Mouse (Mus musculus): ENCODE results near the gene Got2. TPM values are rescaled to one million over a fixed set of nuclear protein-coding genes. Genes with fewer than 3 reads are reported as not detected.
A peak's percentile ranks its signal among the peaks of the same experiment; 100 is the strongest.
"Not testable (repeated sequence)": the region's sequence is repeated elsewhere in the genome, so short reads cannot be mapped to it uniquely, and the experiment has no call there.

Got2 gene
- polyA plus RNA-seq, 1 experiment from 2014 or later, result 228 TPM

- no peak for ATAC-seq
- Histone ChIP-seq H3K27ac (ENCODE audit: low read length) (no peak overlapping the region), H3K36me3 (ENCODE audit: control insufficient read depth, insufficient read depth, low read length) (peaks cover 18% of the 10 kb centered on the region; the same call in 1 of the 2 replicates), H3K9me3 (replicated peaks; ENCODE audit: control insufficient read depth, low read length, poor library complexity, severe bottlenecking) (no peaks in the 10 kb centered on the region), H3K27me3 (ENCODE audit: control insufficient read depth, insufficient read depth, low read depth, low read length) (no peaks in the 10 kb centered on the region), H3K4me1 (ENCODE audit: control insufficient read depth, insufficient read depth, low read length) (peaks cover 8% of the 10 kb centered on the region; the same call in 1 of the 2 replicates), H3K9ac (ENCODE audit: low read depth, low read length) (no peak overlapping the region), H3K4me2 (ENCODE audit: low read length) (no peak overlapping the region), H3K4me3 (ENCODE audit: low read depth, low read length) (no peak overlapping the region)
- WGBS, result 86% methylated on average over 4 of the region's 4 CpGs
Measured at GRCm38 (mm10) chr8:95879823-95880222, 8.5 kb downstream of the Got2 start.

GRCm38 (mm10) chr8:95878176-95878962 is 10.0 kb downstream of the Got2 start:
- H3K4me3 ChIP-seq (ENCODE audit: low read depth, low read length), result no peak overlapping the region; the same call in 1 of the 2 replicates
- H3K4me1 ChIP-seq (ENCODE audit: control insufficient read depth, insufficient read depth, low read length), result peaks cover 8% of the 10 kb centered on the region; the same call in 1 of the 2 replicates
- peak overlapping the region; percentile 47; the same call in 1 of the 2 replicates for H3K27ac ChIP-seq (ENCODE audit: low read length)
- peaks cover 25% of the 10 kb centered on the region for H3K36me3 ChIP-seq (ENCODE audit: control insufficient read depth, insufficient read depth, low read length)
- H3K9me3 ChIP-seq (replicated peaks; ENCODE audit: control insufficient read depth, low read length, poor library complexity, severe bottlenecking), result no peaks in the 10 kb centered on the region
- WGBS, result 32% methylated on average over 12 of the region's 12 CpGs
- no peaks in the 10 kb centered on the region for H3K27me3 ChIP-seq (ENCODE audit: control insufficient read depth, insufficient read depth, low read depth, low read length)
- H3K4me2 ChIP-seq (ENCODE audit: low read length), result peak overlapping the region; percentile 27
- no peak overlapping the region for H3K9ac ChIP-seq (ENCODE audit: low read depth, low read length)
- ATAC-seq, result peak; percentile 54; the same call in 1 of the 2 replicates

GRCm38 (mm10) chr8:95875270-95875669 is 13.1 kb downstream of the Got2 start:
- Histone ChIP-seq H3K4me3 (ENCODE audit: low read depth, low read length) (no peak overlapping the region), H3K9me3 (replicated peaks; ENCODE audit: control insufficient read depth, low read length, poor library complexity, severe bottlenecking) (no peaks in the 10 kb centered on the region), H3K27ac (ENCODE audit: low read length) (no peak overlapping the region), H3K27me3 (ENCODE audit: control insufficient read depth, insufficient read depth, low read depth, low read length) (no peaks in the 10 kb centered on the region), H3K36me3 (ENCODE audit: control insufficient read depth, insufficient read depth, low read length) (peaks cover 40% of the 10 kb centered on the region), H3K9ac (ENCODE audit: low read depth, low read length) (no peak overlapping the region), H3K4me2 (ENCODE audit: low read length) (no peak overlapping the region), H3K4me1 (ENCODE audit: control insufficient read depth, insufficient read depth, low read length) (peaks cover 8% of the 10 kb centered on the region; the same call in 1 of the 2 replicates)
- no peak for ATAC-seq
- WGBS, result 97% methylated on average over 7 of the region's 7 CpGs

- 96% methylated on average over 16 of the region's 16 CpGs for WGBS
- H3K4me2 ChIP-seq (ENCODE audit: low read length), result no peak overlapping the region
- no peaks in the 10 kb centered on the region for H3K4me1 ChIP-seq (ENCODE audit: control insufficient read depth, insufficient read depth, low read length)
- no peak for ATAC-seq
- no peak overlapping the region for H3K4me3 ChIP-seq (ENCODE audit: low read depth, low read length)
- no peak overlapping the region for H3K27ac ChIP-seq (ENCODE audit: low read length)
- peaks cover 55% of the 10 kb centered on the region for H3K36me3 ChIP-seq (ENCODE audit: control insufficient read depth, insufficient read depth, low read length)
- no peaks in the 10 kb centered on the region for H3K27me3 ChIP-seq (ENCODE audit: control insufficient read depth, insufficient read depth, low read depth, low read length)
- no peaks in the 10 kb centered on the region for H3K9me3 ChIP-seq (replicated peaks; ENCODE audit: control insufficient read depth, low read length, poor library complexity, severe bottlenecking)
- H3K9ac ChIP-seq (ENCODE audit: low read depth, low read length), result no peak overlapping the region
Measured at GRCm38 (mm10) chr8:95871690-95872089, 16.7 kb downstream of the Got2 start.

GRCm38 (mm10) chr8:95864851-95865250 is 23.5 kb downstream of the Got2 start:
- not testable (repeated sequence) for H3K27me3 ChIP-seq (ENCODE audit: control insufficient read depth, insufficient read depth, low read depth, low read length); H3K27ac ChIP-seq (ENCODE audit: low read length); H3K4me1 ChIP-seq (ENCODE audit: control insufficient read depth, insufficient read depth, low read length); ATAC-seq; H3K9me3 ChIP-seq (replicated peaks; ENCODE audit: control insufficient read depth, low read length, poor library complexity, severe bottlenecking); H3K4me2 ChIP-seq (ENCODE audit: low read length); H3K4me3 ChIP-seq (ENCODE audit: low read depth, low read length); H3K9ac ChIP-seq (ENCODE audit: low read depth, low read length)
- peaks cover 33% of the 10 kb centered on the region for H3K36me3 ChIP-seq (ENCODE audit: control insufficient read depth, insufficient read depth, low read length)
- WGBS, result 96% methylated on average over 17 of the region's 18 CpGs

GRCm38 (mm10) chr8:95863761-95864440 is 24.4 kb downstream of the Got2 start:
- not testable (repeated sequence) for H3K9me3 ChIP-seq (replicated peaks; ENCODE audit: control insufficient read depth, low read length, poor library complexity, severe bottlenecking); ATAC-seq; H3K27ac ChIP-seq (ENCODE audit: low read length); H3K4me3 ChIP-seq (ENCODE audit: low read depth, low read length); H3K4me2 ChIP-seq (ENCODE audit: low read length); H3K27me3 ChIP-seq (ENCODE audit: control insufficient read depth, insufficient read depth, low read depth, low read length); H3K4me1 ChIP-seq (ENCODE audit: control insufficient read depth, insufficient read depth, low read length); H3K9ac ChIP-seq (ENCODE audit: low read depth, low read length)
- peaks cover 26% of the 10 kb centered on the region for H3K36me3 ChIP-seq (ENCODE audit: control insufficient read depth, insufficient read depth, low read length)
- WGBS, result 88% methylated on average over 10 of the region's 11 CpGs

- H3K4me2 ChIP-seq (ENCODE audit: low read length), result no peak overlapping the region
- H3K9me3 ChIP-seq (replicated peaks; ENCODE audit: control insufficient read depth, low read length, poor library complexity, severe bottlenecking), result no peaks in the 10 kb centered on the region
- H3K4me1 ChIP-seq (ENCODE audit: control insufficient read depth, insufficient read depth, low read length), result peaks cover 11% of the 10 kb centered on the region
- 89% methylated on average over 6 of the region's 6 CpGs for WGBS
- no peak for ATAC-seq
- no peak overlapping the region for H3K9ac ChIP-seq (ENCODE audit: low read depth, low read length)
- no peak overlapping the region for H3K27ac ChIP-seq (ENCODE audit: low read length)
- no peaks in the 10 kb centered on the region for H3K27me3 ChIP-seq (ENCODE audit: control insufficient read depth, insufficient read depth, low read depth, low read length)
- no peaks in the 10 kb centered on the region for H3K36me3 ChIP-seq (ENCODE audit: control insufficient read depth, insufficient read depth, low read length)
- no peak overlapping the region for H3K4me3 ChIP-seq (ENCODE audit: low read depth, low read length)
Measured at GRCm38 (mm10) chr8:95854174-95854573, 34.2 kb downstream of the Got2 start.

- Histone ChIP-seq H3K36me3 (ENCODE audit: control insufficient read depth, insufficient read depth, low read length) (no peaks in the 10 kb centered on the region), H3K9me3 (replicated peaks; ENCODE audit: control insufficient read depth, low read length, poor library complexity, severe bottlenecking) (no peaks in the 10 kb centered on the region), H3K4me3 (ENCODE audit: low read depth, low read length) (peak within 1 kb of the TSS; percentile 53), H3K27me3 (ENCODE audit: control insufficient read depth, insufficient read depth, low read depth, low read length) (no peaks in the 10 kb centered on the region), H3K4me1 (ENCODE audit: control insufficient read depth, insufficient read depth, low read length) (peaks cover 11% of the 10 kb centered on the region), H3K9ac (ENCODE audit: low read depth, low read length) (peak within 1 kb of the TSS; percentile 70), H3K4me2 (ENCODE audit: low read length) (peak within 1 kb of the TSS; percentile 85), H3K27ac (ENCODE audit: low read length) (0 out of 2 replicates have a peak within 1 kb of the TSS, but pooled peaks have one; percentile 31)
- 6% methylated on average over 22 of the region's 22 CpGs for WGBS
- ATAC-seq, result peak; percentile 96
Measured at GRCm38 (mm10) chr8:95853102-95853843, 35.1 kb downstream of the Got2 start, which contains the start of gene Slc38a7. Slc38a7 (minus strand) TSS chr8:95853539.
